ENCODE assay signal across 39 mouse cellular contexts in genomic region chr5:135620526-135620925, GRCm38 (mm10). TPM values are rescaled to one million over a fixed set of nuclear protein-coding genes. Genes with fewer than 3 reads are reported as not detected.
"Had no signal": no experiment of that assay in that cellular context is flagged by ENCODE, and none has a peak within 500 bp of the region (broad histone marks: within the 10 kb centered on the region; RNA-seq: fewer than 3 reads in every experiment).

No protein-coding gene starts in this region.

- H3K4me3 ChIP-seq: embryonic facial prominence, embryonic 10.5 days; embryonic facial prominence, embryonic 12.5 days; embryonic facial prominence, embryonic 13.5 days; embryonic facial prominence, embryonic 15.5 days; erythroblast, embryonic 14.5 days; forebrain, embryonic 10.5 days; forebrain, embryonic 12.5 days; forebrain, embryonic 13.5 days; forebrain, embryonic 15.5 days; gastrocnemius, adult 2 months; heart, adult 2 months had no signal

- H3K36me3 ChIP-seq: embryonic facial prominence, embryonic 10.5 days; embryonic facial prominence, embryonic 12.5 days; embryonic facial prominence, embryonic 13.5 days; embryonic facial prominence, embryonic 15.5 days; forebrain, embryonic 10.5 days; forebrain, embryonic 12.5 days; forebrain, embryonic 15.5 days had no signal

- H3K9ac ChIP-seq: embryonic facial prominence, embryonic 12.5 days; embryonic facial prominence, embryonic 13.5 days; embryonic facial prominence, embryonic 15.5 days; forebrain, embryonic 12.5 days; forebrain, embryonic 13.5 days; forebrain, embryonic 15.5 days; forebrain, postnatal 0 days had no signal

- DNase-seq: cerebellum, adult 2 months; cerebellum, adult 8-10 months; cerebellum, adult 9-10 months; cerebellum, adult 9-11 months; cerebellum, postnatal 10 days; cerebellum, postnatal 14 days; cerebellum, postnatal 25 days; cerebellum, postnatal 36 days; embryo, embryonic 11 days; forebrain, postnatal 0 days; gastrocnemius, adult 2 months; gastrocnemius, postnatal 10 days; gastrocnemius, postnatal 14 days; gastrocnemius, postnatal 25 days; gastrocnemius, postnatal 36 days; heart, adult 18-20 months; heart, adult 2 months had no signal

- H3K27me3 ChIP-seq: embryonic facial prominence, embryonic 12.5 days; embryonic facial prominence, embryonic 13.5 days; embryonic facial prominence, embryonic 15.5 days; forebrain, embryonic 15.5 days had no signal

- H3K27ac ChIP-seq: embryonic facial prominence, embryonic 10.5 days; embryonic facial prominence, embryonic 12.5 days; embryonic facial prominence, embryonic 13.5 days; embryonic facial prominence, embryonic 15.5 days; forebrain, embryonic 10.5 days; forebrain, embryonic 12.5 days; forebrain, embryonic 13.5 days; forebrain, embryonic 15.5 days; gastrocnemius, adult 2 months; heart, adult 2 months had no signal

- H3K4me1 ChIP-seq: embryonic facial prominence, embryonic 12.5 days; embryonic facial prominence, embryonic 13.5 days; forebrain, embryonic 12.5 days; forebrain, embryonic 13.5 days; forebrain, embryonic 15.5 days had no signal

- H3K9me3 ChIP-seq: embryonic facial prominence, embryonic 10.5 days; embryonic facial prominence, embryonic 12.5 days; embryonic facial prominence, embryonic 13.5 days; embryonic facial prominence, embryonic 15.5 days; forebrain, embryonic 10.5 days; forebrain, embryonic 12.5 days; forebrain, embryonic 13.5 days; forebrain, embryonic 15.5 days had no signal

- H3K4me2 ChIP-seq: embryonic facial prominence, embryonic 12.5 days; embryonic facial prominence, embryonic 13.5 days; embryonic facial prominence, embryonic 15.5 days; forebrain, embryonic 12.5 days; forebrain, embryonic 13.5 days; forebrain, embryonic 15.5 days had no signal

- ATAC-seq: forebrain, embryonic 13.5 days; forebrain, embryonic 14.5 days; forebrain, embryonic 15.5 days; forebrain, embryonic 16.5 days; forebrain, postnatal 0 days had no signal

RNA-seq across cellular contexts. Expression of gene Ccl24, which starts 47.7 kb away (rescaled TPM):
- total RNA-seq: common myeloid progenitor, adult 5-6 weeks had no signal

RNA-seq across cellular contexts. Expression of gene Ccl26, which starts 57.2 kb away (rescaled TPM):
- total RNA-seq: common myeloid progenitor, adult 5-6 weeks; forebrain, postnatal 0 days; gastrocnemius, adult 18-20 months; gastrocnemius, adult 2 months; gastrocnemius, adult 8-10 months; gastrocnemius, postnatal 10 days; gastrocnemius, postnatal 14 days; gastrocnemius, postnatal 25 days; gastrocnemius, postnatal 36 days; gastrocnemius, postnatal 4 days; granulocyte monocyte progenitor cell, adult 5-6 weeks; heart, adult 18-20 months; heart, adult 2 months had no signal
- polyA plus RNA-seq: cerebellum, adult 2 months; cortical plate, adult 2 months; embryonic facial prominence, embryonic 10.5 days; embryonic facial prominence, embryonic 11.5 days; embryonic facial prominence, embryonic 12.5 days; embryonic facial prominence, embryonic 13.5 days; embryonic facial prominence, embryonic 14.5 days; embryonic facial prominence, embryonic 15.5 days; erythroblast, embryonic 14.5 days; forebrain, embryonic 10.5 days; forebrain, embryonic 11.5 days; forebrain, embryonic 12.5 days; forebrain, embryonic 13.5 days; forebrain, embryonic 14.5 days; forebrain, embryonic 15.5 days; forebrain, embryonic 16.5 days; forebrain, postnatal 0 days; frontal cortex, adult 2 months; gonadal fat pad, adult 2 months; heart, adult 2 months had no signal
